ENCODE assay signal across 34 mouse cellular contexts in genomic region chr5:120920296-120920695, GRCm38 (mm10). TPM values are rescaled to one million over a fixed set of nuclear protein-coding genes. Genes with fewer than 3 reads are reported as not detected.
"Had no signal": no experiment of that assay in that cellular context is flagged by ENCODE, and none has a peak within 500 bp of the region (broad histone marks: within the 10 kb centered on the region; RNA-seq: fewer than 3 reads in every experiment).

No protein-coding gene starts in this region.

- H3K9me3 ChIP-seq: embryonic facial prominence, embryonic 10.5 days; embryonic facial prominence, embryonic 12.5 days; embryonic facial prominence, embryonic 13.5 days; embryonic facial prominence, embryonic 15.5 days; forebrain, embryonic 10.5 days; forebrain, embryonic 12.5 days; forebrain, embryonic 13.5 days; forebrain, embryonic 15.5 days had no signal

- H3K9ac ChIP-seq: embryonic facial prominence, embryonic 12.5 days; embryonic facial prominence, embryonic 13.5 days; embryonic facial prominence, embryonic 15.5 days; forebrain, embryonic 12.5 days; forebrain, embryonic 13.5 days; forebrain, embryonic 15.5 days; forebrain, postnatal 0 days had no signal

- H3K36me3 ChIP-seq: embryonic facial prominence, embryonic 10.5 days; embryonic facial prominence, embryonic 12.5 days; embryonic facial prominence, embryonic 13.5 days; embryonic facial prominence, embryonic 15.5 days; forebrain, embryonic 10.5 days; forebrain, embryonic 12.5 days; forebrain, embryonic 15.5 days had no signal

- H3K4me2 ChIP-seq: embryonic facial prominence, embryonic 12.5 days; embryonic facial prominence, embryonic 13.5 days; embryonic facial prominence, embryonic 15.5 days; forebrain, embryonic 12.5 days; forebrain, embryonic 13.5 days; forebrain, embryonic 15.5 days had no signal

- DNase-seq: cerebellum, adult 2 months; cerebellum, adult 8-10 months; cerebellum, adult 9-10 months; cerebellum, adult 9-11 months; cerebellum, postnatal 10 days; cerebellum, postnatal 14 days; cerebellum, postnatal 25 days; cerebellum, postnatal 36 days; embryo, embryonic 11 days; forebrain, postnatal 0 days; gastrocnemius, adult 2 months; gastrocnemius, postnatal 10 days; gastrocnemius, postnatal 14 days; gastrocnemius, postnatal 25 days; gastrocnemius, postnatal 36 days; heart, adult 18-20 months; heart, adult 2 months had no signal

- H3K4me3 ChIP-seq: embryonic facial prominence, embryonic 10.5 days; embryonic facial prominence, embryonic 12.5 days; embryonic facial prominence, embryonic 13.5 days; embryonic facial prominence, embryonic 15.5 days; erythroblast, embryonic 14.5 days; forebrain, embryonic 10.5 days; forebrain, embryonic 12.5 days; forebrain, embryonic 13.5 days; forebrain, embryonic 15.5 days; gastrocnemius, adult 2 months; heart, adult 2 months had no signal

- ATAC-seq: forebrain, embryonic 13.5 days; forebrain, embryonic 14.5 days; forebrain, embryonic 15.5 days; forebrain, embryonic 16.5 days; forebrain, postnatal 0 days had no signal

- H3K4me1 ChIP-seq: embryonic facial prominence, embryonic 10.5 days; embryonic facial prominence, embryonic 12.5 days; embryonic facial prominence, embryonic 13.5 days; embryonic facial prominence, embryonic 15.5 days; forebrain, embryonic 10.5 days; forebrain, embryonic 12.5 days; forebrain, embryonic 13.5 days; forebrain, embryonic 15.5 days had no signal

- H3K27me3 ChIP-seq: embryonic facial prominence, embryonic 12.5 days; embryonic facial prominence, embryonic 13.5 days; embryonic facial prominence, embryonic 15.5 days; forebrain, embryonic 12.5 days; forebrain, embryonic 13.5 days; forebrain, embryonic 15.5 days had no signal

- H3K27ac ChIP-seq: embryonic facial prominence, embryonic 10.5 days; embryonic facial prominence, embryonic 12.5 days; embryonic facial prominence, embryonic 13.5 days; embryonic facial prominence, embryonic 15.5 days; forebrain, embryonic 10.5 days; forebrain, embryonic 12.5 days; forebrain, embryonic 13.5 days; forebrain, embryonic 15.5 days; gastrocnemius, adult 2 months; heart, adult 2 months had no signal

RNA-seq across cellular contexts. Expression of gene Oas1d, which starts 6.0 kb away (rescaled TPM):
- polyA plus RNA-seq: cerebellum, adult 2 months; cortical plate, adult 2 months; embryonic facial prominence, embryonic 10.5 days; embryonic facial prominence, embryonic 11.5 days; embryonic facial prominence, embryonic 12.5 days; embryonic facial prominence, embryonic 13.5 days; embryonic facial prominence, embryonic 14.5 days; embryonic facial prominence, embryonic 15.5 days; erythroblast, embryonic 14.5 days; forebrain, embryonic 10.5 days; forebrain, embryonic 11.5 days; forebrain, embryonic 12.5 days; forebrain, embryonic 13.5 days; forebrain, embryonic 15.5 days; forebrain, embryonic 16.5 days; gonadal fat pad, adult 2 months; heart, adult 2 months had no signal

RNA-seq across cellular contexts. Expression of gene Oas1a, which starts 13.0 kb away (rescaled TPM):
- polyA plus RNA-seq: erythroblast, embryonic 14.5 days had no signal

RNA-seq across cellular contexts. Expression of gene Oas1g, which starts 32.9 kb away (rescaled TPM):
- polyA plus RNA-seq: embryonic facial prominence, embryonic 10.5 days; embryonic facial prominence, embryonic 11.5 days; erythroblast, embryonic 14.5 days; forebrain, embryonic 10.5 days; forebrain, embryonic 11.5 days; forebrain, embryonic 12.5 days; forebrain, embryonic 14.5 days; forebrain, embryonic 16.5 days had no signal

RNA-seq across cellular contexts. Expression of gene Oas1h, which starts 59.1 kb away (rescaled TPM):
- polyA plus RNA-seq: cerebellum, adult 2 months; cortical plate, adult 2 months; embryonic facial prominence, embryonic 10.5 days; embryonic facial prominence, embryonic 11.5 days; embryonic facial prominence, embryonic 12.5 days; embryonic facial prominence, embryonic 13.5 days; embryonic facial prominence, embryonic 14.5 days; embryonic facial prominence, embryonic 15.5 days; erythroblast, embryonic 14.5 days; forebrain, embryonic 10.5 days; forebrain, embryonic 11.5 days; forebrain, embryonic 12.5 days; forebrain, embryonic 13.5 days; forebrain, embryonic 14.5 days; forebrain, embryonic 15.5 days; forebrain, embryonic 16.5 days; forebrain, postnatal 0 days; frontal cortex, adult 2 months; gonadal fat pad, adult 2 months; heart, adult 2 months had no signal
